Mouse (Mus musculus) intestine, embryonic 15.5 days (tissue): ENCODE results near the gene Otop3. TPM values are rescaled to one million over a fixed set of nuclear protein-coding genes. Genes with fewer than 3 reads are reported as not detected.

Source experiments
- ATAC-seq: fragments of 200-750 bp; cut with Nextera tagmentation; 2 replicates; pipeline ENCODE4 v1.8.0; 2017; ENCODE audit warnings: moderate TSS enrichment, moderate library complexity
- H3K27ac ChIP-seq: fragments of 300-500 bp; sonication (generic); 2 replicates; pipeline ENCODE4 v1.5.1; 2015; ENCODE audit warnings: mild to moderate bottlenecking, inconsistent platforms
- H3K27me3 ChIP-seq: fragments of 300-500 bp; sonication (generic); replicated peaks from 2 replicates; pipeline ENCODE4 v1.6.1; 2015; ENCODE audit warnings: inconsistent platforms
- H3K36me3 ChIP-seq: fragments of 300-500 bp; sonication (generic); 2 replicates; pipeline ENCODE4 v1.6.1; 2015; ENCODE audit warnings: inconsistent platforms
- H3K4me1 ChIP-seq: fragments of 300-500 bp; sonication (generic); replicated peaks from 2 replicates; pipeline ENCODE4 v1.6.1; 2015; ENCODE audit warnings: inconsistent platforms
- H3K4me2 ChIP-seq: fragments of 300-500 bp; sonication (generic); replicated peaks from 2 replicates; pipeline ENCODE4 v1.6.1; 2015; ENCODE audit warnings: mild to moderate bottlenecking, inconsistent platforms
- H3K4me3 ChIP-seq: fragments of 300-500 bp; sonication (generic); replicated peaks from 2 replicates; pipeline ENCODE4 v1.5.1; 2015; ENCODE audit warnings: inconsistent platforms
- H3K9ac ChIP-seq: fragments of 300-500 bp; sonication (generic); 2 replicates; pipeline ENCODE4 v1.6.1; 2015; ENCODE audit warnings: inconsistent platforms
- H3K9me3 ChIP-seq: fragments of 300-500 bp; sonication (generic); 2 replicates; pipeline ENCODE4 v1.6.1; 2016; ENCODE audit warnings: inconsistent platforms
- WGBS: fragments of 180-500 bp; shearing (Covaris S2); methylation state at CpG from one replicate; pipeline ENCODE4 v1.1.7; 2015; 5-methylcytosine and 5-hydroxymethylcytosine counted together
- polyA plus RNA-seq: library from polyadenylated mRNA; unstranded; fragments of >200 nt; fragmentation: Nextera tagmentation; extraction: Ambion mirVana; gene quantifications from 2 replicates; pipeline ENCODE4 v1.2.1, GENCODE M21; 2015

The Otop3 gene
- polyA plus RNA-seq, 1 experiment from 2014 or later = 0.77 TPM

- Histone ChIP-seq H3K4me1 (peaks cover 15% of the 10 kb centered on the region), H3K27me3 (peaks cover 7% of the 10 kb centered on the region), H3K9ac (no peak overlapping the region), H3K4me3 (0 out of 2 replicates have a peak overlapping the region, but pooled peaks have one; percentile 2), H3K27ac (no peak overlapping the region), H3K9me3 (no peaks in the 10 kb centered on the region), H3K4me2 (peak overlapping the region; percentile 30), H3K36me3 (no peaks in the 10 kb centered on the region)
- 43% methylated on average over 17 of the region's 17 CpGs for WGBS
- peak; percentile 37; the same call in 1 of the 2 replicates for ATAC-seq
Observed at GRCm38 (mm10) chr11:115348681-115349248, 14.2 kb downstream of the Otop3 start.

- 23% methylated on average over 4 of the region's 4 CpGs for WGBS
- H3K9ac ChIP-seq = no peak overlapping the region
Observed at GRCm38 (mm10) chr11:115349976-115350375, 15.4 kb downstream of the Otop3 start.

GRCm38 (mm10) chr11:115353375-115353774 is 18.8 kb downstream of the Otop3 start:
- Histone ChIP-seq H3K4me3 (no peak overlapping the region), H3K27me3 (peaks cover 11% of the 10 kb centered on the region; the same call in 1 of the 2 replicates), H3K4me2 (no peak overlapping the region), H3K9me3 (no peaks in the 10 kb centered on the region), H3K9ac (no peak overlapping the region), H3K27ac (no peak overlapping the region), H3K36me3 (no peaks in the 10 kb centered on the region), H3K4me1 (peaks cover 6% of the 10 kb centered on the region; the same call in 1 of the 2 replicates)
- ATAC-seq = no peak
- 85% methylated on average over 5 of the region's 5 CpGs for WGBS

More at GRCm38 (mm10) chr11:115349976-115350375, 15.4 kb downstream of the Otop3 start:
- peaks cover 15% of the 10 kb centered on the region for H3K4me1 ChIP-seq
- no peak overlapping the region for H3K4me3 ChIP-seq
- peaks cover 3% of the 10 kb centered on the region; the same call in 1 of the 2 replicates for H3K27me3 ChIP-seq
- H3K27ac ChIP-seq = no peak overlapping the region
- no peaks in the 10 kb centered on the region for H3K9me3 ChIP-seq
- no peaks in the 10 kb centered on the region for H3K36me3 ChIP-seq
- ATAC-seq = peak; percentile 62; the same call in 1 of the 2 replicates
- H3K4me2 ChIP-seq = no peak overlapping the region

GRCm38 (mm10) chr11:115354183-115354582 is 19.7 kb downstream of the Otop3 start:
- H3K4me2 ChIP-seq = no peak overlapping the region
- WGBS = 8% methylated on average over 8 of the region's 8 CpGs
- H3K9me3 ChIP-seq = no peaks in the 10 kb centered on the region
- no peak overlapping the region for H3K4me3 ChIP-seq
- no peak overlapping the region for H3K9ac ChIP-seq
- H3K27me3 ChIP-seq = peaks cover 11% of the 10 kb centered on the region; the same call in 1 of the 2 replicates
- H3K27ac ChIP-seq = no peak overlapping the region
- no peaks in the 10 kb centered on the region for H3K36me3 ChIP-seq
- ATAC-seq = 0 out of 2 replicates have a peak, but pooled peaks have one; percentile 34
- peaks cover 9% of the 10 kb centered on the region for H3K4me1 ChIP-seq

- Histone ChIP-seq H3K36me3 (no peaks in the 10 kb centered on the region), H3K9ac (no peak overlapping the region), H3K4me2 (no peak overlapping the region), H3K27ac (no peak overlapping the region; the same call in 1 of the 2 replicates), H3K4me1 (peaks cover 13% of the 10 kb centered on the region), H3K9me3 (no peaks in the 10 kb centered on the region), H3K4me3 (no peak overlapping the region), H3K27me3 (peaks cover 11% of the 10 kb centered on the region; the same call in 1 of the 2 replicates)
- ATAC-seq = peak; percentile 34
- 20% methylated on average over 5 of the region's 5 CpGs for WGBS
Observed at GRCm38 (mm10) chr11:115358468-115358867, 23.9 kb downstream of the Otop3 start.

GRCm38 (mm10) chr11:115359293-115359692 is 24.8 kb downstream of the Otop3 start:
- Histone ChIP-seq H3K36me3 (no peaks in the 10 kb centered on the region), H3K9me3 (no peaks in the 10 kb centered on the region), H3K27ac (peak overlapping the region; percentile 56), H3K4me2 (peak overlapping the region; percentile 15), H3K4me1 (peaks cover 19% of the 10 kb centered on the region), H3K9ac (no peak overlapping the region), H3K27me3 (peaks cover 11% of the 10 kb centered on the region; the same call in 1 of the 2 replicates), H3K4me3 (no peak overlapping the region)
- 34% methylated on average over 3 of the region's 3 CpGs for WGBS
- ATAC-seq = peak; percentile 57

GRCm38 (mm10) chr11:115359726-115360125 is 25.2 kb downstream of the Otop3 start:
- Histone ChIP-seq H3K9ac (no peak overlapping the region), H3K27ac (peak overlapping the region; percentile 56), H3K36me3 (no peaks in the 10 kb centered on the region), H3K4me2 (peak overlapping the region; percentile 15; the same call in 1 of the 2 replicates), H3K4me1 (peaks cover 21% of the 10 kb centered on the region), H3K9me3 (no peaks in the 10 kb centered on the region), H3K27me3 (peaks cover 11% of the 10 kb centered on the region; the same call in 1 of the 2 replicates), H3K4me3 (no peak overlapping the region)
- ATAC-seq = peak; percentile 14; the same call in 1 of the 2 replicates
- 68% methylated on average over 6 of the region's 6 CpGs for WGBS

GRCm38 (mm10) chr11:115364136-115364535 is 29.6 kb downstream of the Otop3 start:
- no peak overlapping the region for H3K4me3 ChIP-seq
- ATAC-seq = no peak
- no peak overlapping the region for H3K27ac ChIP-seq
- 82% methylated on average over 3 of the region's 3 CpGs for WGBS
- H3K9ac ChIP-seq = no peak overlapping the region
- H3K27me3 ChIP-seq = peaks cover 20% of the 10 kb centered on the region
- H3K4me1 ChIP-seq = peaks cover 24% of the 10 kb centered on the region
- H3K4me2 ChIP-seq = no peak overlapping the region
- H3K36me3 ChIP-seq = no peaks in the 10 kb centered on the region
- no peaks in the 10 kb centered on the region for H3K9me3 ChIP-seq

- H3K27ac ChIP-seq = no peak overlapping the region
- no peaks in the 10 kb centered on the region for H3K36me3 ChIP-seq
- H3K4me3 ChIP-seq = peak overlapping the region; percentile 52; the same call in 1 of the 2 replicates
- WGBS = 41% methylated on average over 7 of the region's 7 CpGs
- H3K4me2 ChIP-seq = peak overlapping the region; percentile 87
- H3K27me3 ChIP-seq = peaks cover 20% of the 10 kb centered on the region
- no peaks in the 10 kb centered on the region for H3K9me3 ChIP-seq
- peaks cover 18% of the 10 kb centered on the region for H3K4me1 ChIP-seq
- peak overlapping the region; percentile 17; the same call in 1 of the 2 replicates for H3K9ac ChIP-seq
- ATAC-seq = no peak
Observed at GRCm38 (mm10) chr11:115366039-115366705, 31.6 kb downstream of the Otop3 start.

- H3K36me3 ChIP-seq = no peaks in the 10 kb centered on the region
- peak overlapping the region; percentile 65 for H3K9ac ChIP-seq
- peak overlapping the region; percentile 87 for H3K4me2 ChIP-seq
- ATAC-seq = peak; percentile 65
- peaks cover 20% of the 10 kb centered on the region for H3K27me3 ChIP-seq
- no peaks in the 10 kb centered on the region for H3K9me3 ChIP-seq
- WGBS = 5% methylated on average over 27 of the region's 28 CpGs
- peaks cover 18% of the 10 kb centered on the region for H3K4me1 ChIP-seq
- peak overlapping the region; percentile 52 for H3K4me3 ChIP-seq
- H3K27ac ChIP-seq = no peak overlapping the region
Observed at GRCm38 (mm10) chr11:115366706-115367394, 32.3 kb downstream of the Otop3 start.

- H3K36me3 ChIP-seq = no peaks in the 10 kb centered on the region
- WGBS = under 1% methylated on average over 39 of the region's 39 CpGs
- peak within 1 kb of the TSS; percentile 65 for H3K9ac ChIP-seq
- ATAC-seq = peak; percentile 91
- peak within 1 kb of the TSS; percentile 52 for H3K4me3 ChIP-seq
- H3K27me3 ChIP-seq = peaks cover 20% of the 10 kb centered on the region
- no peaks in the 10 kb centered on the region for H3K9me3 ChIP-seq
- H3K27ac ChIP-seq = no peak within 1 kb of the TSS
- H3K4me2 ChIP-seq = peak within 1 kb of the TSS; percentile 87
- peaks cover 18% of the 10 kb centered on the region for H3K4me1 ChIP-seq
Observed at GRCm38 (mm10) chr11:115367395-115367944, 32.9 kb downstream of the Otop3 start, which contains the start of gene Hid1. Gene Hid1, minus strand, starts transcription at chr11:115367756.

- Histone ChIP-seq H3K4me2 (no peak overlapping the region), H3K27ac (no peak overlapping the region), H3K27me3 (peaks cover 23% of the 10 kb centered on the region), H3K9me3 (no peaks in the 10 kb centered on the region), H3K4me1 (peaks cover 16% of the 10 kb centered on the region), H3K9ac (no peak overlapping the region), H3K36me3 (no peaks in the 10 kb centered on the region), H3K4me3 (no peak overlapping the region)
- WGBS = 62% methylated on average over 7 of the region's 7 CpGs
- ATAC-seq = no peak
Observed at GRCm38 (mm10) chr11:115370368-115370767, 35.8 kb downstream of the Otop3 start.
